Mouse (Mus musculus) ES-Bruce4 (cell line): Measurements from ENCODE around the gene Jup.

Experiments used
- CTCF ChIP-seq: IDR thresholded peaks from one replicate; pipeline ENCODE4 v1.8.1; 2011; ENCODE audit warnings: low read depth, low read length
- EP300 ChIP-seq: IDR thresholded peaks from 2 replicates; pipeline ENCODE4 v1.6.1; 2011; ENCODE audit warnings: low read depth, low read length; ENCODE audit not compliant: insufficient read depth

- no peak for TF ChIP-seq EP300
- no peak for TF ChIP-seq CTCF
These were observed 43.3 kb upstream of the Jup start for GRCm38 (mm10) chr11:100440691-100441522.
